Mouse (Mus musculus) E14TG2a.4 (cell line): ENCODE data around the gene Ankzf1.

Source experiments
- CTCF ChIP-seq: conservative IDR thresholded peaks from 2 replicates; pipeline ENCODE4 v1.5.1; 2014; ENCODE audit warnings: low read length
- NANOG ChIP-seq: IDR thresholded peaks from 2 replicates; pipeline ENCODE4 v1.6.1; 2014; ENCODE audit warnings: borderline replicate concordance, low read length, mixed read lengths
- POU5F1 ChIP-seq: IDR thresholded peaks from 2 replicates; pipeline ENCODE4 v1.6.1; 2014; ENCODE audit warnings: low read length, borderline replicate concordance

DNA sequence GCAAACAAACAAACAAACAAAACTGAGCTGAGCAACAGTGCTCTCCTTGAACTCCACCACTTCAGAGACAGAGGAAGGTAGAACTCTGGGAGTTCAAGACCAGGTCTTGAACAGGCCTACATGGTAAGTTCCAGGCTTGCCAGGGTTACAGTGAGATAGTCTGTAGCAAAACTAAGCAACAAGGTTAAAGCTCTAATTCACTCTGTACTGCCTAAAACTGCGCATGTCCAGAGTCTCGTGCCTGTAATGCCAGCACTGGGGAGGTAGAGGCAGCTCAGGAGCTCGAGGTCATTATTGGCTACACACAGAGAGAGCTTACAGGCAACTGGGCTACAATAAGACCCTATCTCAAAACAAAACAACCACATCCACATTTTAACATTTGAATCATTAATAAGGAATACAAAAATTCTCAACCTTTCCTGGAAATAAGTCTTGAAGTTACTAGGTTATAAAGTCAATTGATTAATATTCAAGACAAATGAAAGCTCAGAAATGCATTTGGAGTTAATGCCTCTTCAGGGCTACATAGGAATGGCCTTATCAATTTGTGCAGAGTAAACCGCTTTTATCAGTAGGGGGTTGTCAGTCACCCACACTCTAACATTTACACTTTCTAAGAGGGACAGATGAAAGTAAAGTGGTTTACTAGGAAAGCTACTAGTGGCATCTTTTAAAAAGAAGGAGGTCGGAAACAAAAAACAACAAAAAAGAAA lies 32.3 kb upstream of the Ankzf1 start:
- no peak for TF ChIP-seq CTCF
- TF ChIP-seq POU5F1: no peak
- TF ChIP-seq NANOG: no peak
